Mouse (Mus musculus) thymus, postnatal 0 days (tissue): ENCODE results near the gene Spryd4. TPM values are rescaled to one million over a fixed set of nuclear protein-coding genes. Genes with fewer than 3 reads are reported as not detected.
"Not testable (repeated sequence)": the region's sequence is repeated elsewhere in the genome, so short reads cannot be mapped to it uniquely, and the experiment has no call there.

Source experiments
- DNase-seq: peaks from one replicate; pipeline ENCODE4 v3.0.0-alpha.2; 2015; ENCODE audit warnings: low spot score
- polyA plus RNA-seq: library from polyadenylated mRNA; unstranded; fragments of >200 nt; fragmentation: Nextera tagmentation; extraction: Ambion mirVana; gene quantifications from 2 replicates; pipeline ENCODE4 v1.2.1, GENCODE M21; 2015

The Spryd4 gene
- polyA plus RNA-seq, 1 experiment from 2014 or later = 15.4 TPM

DNA sequence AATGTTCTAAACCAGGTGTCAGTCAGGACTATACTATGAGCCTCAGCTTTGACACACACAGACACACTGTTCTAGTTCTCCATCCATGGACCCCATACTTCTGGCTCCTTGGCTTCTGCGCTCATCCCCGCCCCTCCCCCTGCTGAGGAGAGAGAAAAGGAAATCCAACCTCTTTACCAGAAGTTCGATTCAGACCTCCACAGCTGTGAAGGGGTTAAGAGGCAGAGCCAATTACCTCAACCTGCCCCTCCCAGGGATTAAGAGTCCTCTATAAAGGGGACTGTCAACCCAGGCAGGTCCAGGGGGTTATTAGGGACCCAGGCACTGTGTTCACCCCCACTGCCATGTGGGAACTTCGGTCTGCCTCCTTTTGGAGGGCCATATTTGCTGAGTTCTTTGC, 13.9 kb upstream of the Spryd4 start, which contains the start of gene Mip:
Gene Mip (plus strand): TSS at position 301 of the 400 bp plus-strand sequence.
- no peak for DNase-seq

DNA sequence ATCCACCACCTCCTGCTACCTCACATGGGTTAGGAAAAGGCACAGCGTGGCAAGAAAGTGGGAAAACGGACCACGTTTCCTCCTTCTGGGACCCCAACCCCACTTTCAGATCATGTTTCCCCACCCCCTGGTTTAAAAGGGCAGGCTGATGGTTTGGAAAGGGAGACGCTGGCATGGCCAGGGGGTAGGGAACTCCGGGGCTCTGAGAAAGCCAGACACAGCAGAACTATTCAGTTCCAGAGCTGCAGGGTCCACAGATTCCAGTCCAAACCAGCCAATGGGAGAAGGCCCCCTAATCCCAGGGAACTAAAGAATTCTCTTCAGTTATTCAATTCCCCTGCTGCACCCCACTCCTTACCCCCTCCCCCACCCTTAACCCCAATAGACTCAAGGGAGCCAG, 13.5 kb upstream of the Spryd4 start:
- no peak for DNase-seq

DNA sequence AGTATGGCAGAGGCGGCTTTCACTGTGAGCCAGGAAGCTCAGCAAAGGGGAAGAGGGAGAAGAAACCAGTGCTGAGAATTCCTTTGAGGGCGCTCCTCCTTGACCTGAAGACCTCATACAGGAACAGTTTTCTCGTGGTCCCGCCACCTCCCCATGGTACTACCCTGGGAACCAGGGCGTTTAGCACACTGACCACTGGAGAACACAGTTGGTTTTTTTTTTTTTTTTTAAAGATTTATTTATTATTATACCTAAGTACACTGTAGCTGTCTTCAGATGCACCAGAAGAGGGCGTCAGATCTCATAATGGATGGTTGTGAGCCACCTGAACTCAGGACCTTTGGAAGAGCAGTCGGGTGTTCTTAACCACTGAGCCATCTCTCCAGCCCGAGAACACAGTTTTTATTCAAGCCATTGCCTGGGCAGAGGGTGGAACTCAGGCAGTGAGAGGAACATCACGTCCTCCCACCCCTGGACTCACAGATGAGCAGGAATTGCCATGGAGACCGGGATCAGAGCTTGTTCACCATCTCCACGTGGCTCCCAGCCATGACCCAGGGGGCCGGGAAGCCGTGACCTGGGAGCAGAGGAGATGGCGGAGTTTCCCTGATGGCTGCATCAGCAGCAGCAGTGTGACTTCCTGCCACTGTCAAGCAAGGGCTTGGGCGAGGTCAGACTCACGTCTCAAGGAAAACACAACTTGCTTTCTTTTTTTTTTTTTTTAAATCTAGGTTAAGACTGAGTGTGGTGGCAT, 10.1 kb upstream of the Spryd4 start:
- DNase-seq = no peak

DNA sequence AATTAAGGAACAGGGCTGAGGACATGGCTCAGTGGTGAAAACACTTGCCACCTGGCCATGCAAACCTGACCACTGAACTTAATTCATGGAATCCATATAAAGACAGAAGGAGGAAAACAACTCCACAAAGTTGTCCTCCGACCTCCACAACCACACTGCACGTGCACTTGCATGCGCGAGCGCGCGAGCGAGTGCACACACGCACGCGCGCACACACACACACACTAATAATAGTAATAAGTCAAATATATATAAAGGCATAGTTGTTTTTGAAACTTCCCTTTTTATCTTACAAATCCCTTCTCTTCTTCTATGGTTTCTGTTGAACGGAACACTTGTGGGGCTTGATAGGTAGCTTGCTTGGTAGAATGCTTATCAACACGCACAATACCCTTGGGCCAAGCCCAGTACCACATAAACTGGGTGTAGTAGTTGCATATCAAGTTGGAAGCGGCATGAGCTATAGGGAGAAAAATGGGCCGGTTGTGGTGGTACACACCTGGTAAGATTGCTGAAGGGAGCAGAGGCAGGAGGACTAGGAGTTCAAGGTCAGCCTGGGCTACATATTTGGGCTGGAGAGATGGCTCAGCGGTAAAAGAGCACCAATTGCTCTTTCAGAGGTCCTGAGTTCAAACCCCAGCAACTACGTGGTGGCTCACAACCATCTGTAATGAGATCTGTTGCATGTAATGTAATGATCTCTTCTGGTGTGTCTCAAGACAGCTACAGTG, 6.9 kb upstream of the Spryd4 start:
- DNase-seq = no peak

DNA sequence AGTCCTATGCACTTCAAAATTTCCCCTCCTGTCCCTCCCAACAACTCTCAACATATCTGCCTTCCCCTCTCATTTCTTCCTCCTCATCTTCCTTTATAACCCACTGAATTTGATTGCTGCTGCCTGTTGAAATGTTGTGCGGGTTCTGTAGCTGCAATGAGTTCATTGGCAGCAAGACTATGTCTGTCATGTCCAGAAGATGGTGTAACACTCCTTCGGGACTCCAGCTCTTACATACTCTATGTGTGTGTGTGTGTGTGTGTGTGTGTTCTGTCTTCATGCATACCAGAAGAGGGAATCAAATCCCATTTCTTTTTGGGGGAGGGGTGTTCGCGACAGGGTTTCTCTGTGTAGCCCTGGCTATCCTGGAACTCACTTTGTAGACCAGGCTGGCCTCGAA, 3.4 kb upstream of the Spryd4 start:
- no peak for DNase-seq

DNA sequence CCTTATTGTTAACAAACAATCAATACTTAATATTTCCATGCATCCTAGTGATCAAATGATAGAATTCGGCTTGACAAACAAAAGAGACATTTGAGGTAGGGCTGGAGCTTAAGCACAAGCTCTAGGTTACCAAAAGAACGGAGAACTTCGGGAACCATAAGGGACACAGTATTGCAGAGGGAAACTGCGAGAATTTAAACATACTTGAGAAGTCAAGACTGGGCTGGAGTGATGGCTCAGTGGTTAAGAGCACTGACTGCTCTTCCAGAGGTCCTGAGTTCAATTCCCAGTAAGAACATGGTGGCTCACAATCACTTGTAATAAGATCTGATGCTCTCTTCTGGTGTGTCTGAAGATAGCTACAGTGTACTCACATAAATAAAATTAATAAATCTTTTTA, 2.5 kb upstream of the Spryd4 start:
- DNase-seq = not testable (repeated sequence)

DNA sequence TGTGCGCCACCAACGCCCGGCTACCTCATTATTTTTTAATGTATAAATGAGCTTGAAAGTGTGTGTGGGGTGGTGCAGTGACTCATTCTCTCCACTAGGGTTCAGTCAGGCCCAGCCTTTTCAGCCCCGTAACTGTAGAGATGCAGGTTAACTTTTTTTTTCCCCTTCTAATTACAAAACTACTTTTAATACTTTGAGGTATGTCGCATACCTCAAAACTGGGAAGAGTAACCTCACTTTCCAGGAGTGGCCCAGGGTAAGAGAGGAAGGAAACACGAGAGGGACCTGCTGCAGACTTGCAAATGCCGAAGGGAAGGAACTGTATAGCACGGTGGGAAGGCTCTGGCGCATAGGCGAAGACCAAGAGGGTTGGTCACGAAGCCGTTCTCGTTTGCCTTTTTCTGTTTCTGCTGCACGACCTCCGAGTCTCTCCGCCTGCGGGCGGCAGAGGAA, 1.3 kb upstream of the Spryd4 start:
- DNase-seq = peak; percentile 71

DNA sequence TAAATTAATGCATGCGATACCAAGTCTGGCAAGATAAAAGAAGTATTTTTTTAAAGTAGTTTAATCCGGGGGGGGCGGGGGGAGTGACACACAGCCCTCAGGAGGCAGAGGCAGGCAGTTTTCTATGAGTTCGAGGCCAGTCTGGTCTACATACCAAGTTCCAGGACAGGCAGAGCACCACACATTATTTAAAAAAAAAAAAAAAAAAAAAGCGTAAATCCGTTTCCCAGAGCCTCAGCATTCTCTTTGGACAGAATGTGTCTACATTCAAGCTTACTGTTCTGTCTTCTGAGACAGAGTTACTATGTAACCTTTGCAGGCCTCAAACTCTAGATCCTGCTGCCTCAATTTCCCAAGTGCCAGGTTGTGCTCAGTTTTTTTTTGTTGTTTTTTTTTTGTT, 541 bp upstream of the Spryd4 start:
- no peak for DNase-seq

DNA sequence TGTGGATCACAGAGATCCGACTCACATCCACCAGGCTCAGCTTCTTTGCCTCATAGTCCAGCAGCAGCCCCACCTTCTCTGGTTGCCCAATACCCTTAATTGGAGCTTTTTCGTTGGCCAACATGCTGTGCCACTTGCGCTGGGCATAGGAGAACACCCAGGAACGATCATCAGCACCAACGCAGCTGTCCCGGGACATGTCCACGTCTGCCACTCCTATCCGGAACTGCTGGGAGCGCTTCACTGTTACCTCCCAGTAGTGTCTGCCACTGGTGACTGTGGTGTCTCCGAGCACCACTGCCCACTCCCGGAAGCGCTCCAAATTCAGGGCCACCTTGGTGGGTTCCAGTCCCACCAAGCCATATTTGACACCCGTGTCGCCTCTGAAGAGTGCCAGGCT, 653 bp downstream of the Spryd4 start:
- DNase-seq = no peak

DNA sequence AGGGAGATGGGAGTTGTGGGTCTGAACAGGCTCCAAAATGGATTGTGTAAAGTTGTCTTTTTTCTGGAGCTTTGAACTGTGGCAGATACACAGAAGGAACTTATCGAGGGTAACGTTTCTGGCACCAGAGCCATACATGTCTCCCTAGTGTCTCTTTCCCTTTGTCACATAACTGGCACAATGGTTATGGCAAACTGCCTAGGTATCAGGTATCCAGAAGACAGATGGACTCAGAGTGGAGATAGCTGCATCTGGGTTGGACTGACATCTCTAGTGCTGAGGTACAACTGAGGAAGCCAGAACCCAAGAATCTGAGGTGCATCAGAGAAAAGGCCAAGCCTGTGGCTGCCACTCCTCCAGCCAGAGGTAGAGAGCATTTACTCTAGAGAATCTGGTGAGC, 1.5 kb downstream of the Spryd4 start:
- no peak for DNase-seq

DNA sequence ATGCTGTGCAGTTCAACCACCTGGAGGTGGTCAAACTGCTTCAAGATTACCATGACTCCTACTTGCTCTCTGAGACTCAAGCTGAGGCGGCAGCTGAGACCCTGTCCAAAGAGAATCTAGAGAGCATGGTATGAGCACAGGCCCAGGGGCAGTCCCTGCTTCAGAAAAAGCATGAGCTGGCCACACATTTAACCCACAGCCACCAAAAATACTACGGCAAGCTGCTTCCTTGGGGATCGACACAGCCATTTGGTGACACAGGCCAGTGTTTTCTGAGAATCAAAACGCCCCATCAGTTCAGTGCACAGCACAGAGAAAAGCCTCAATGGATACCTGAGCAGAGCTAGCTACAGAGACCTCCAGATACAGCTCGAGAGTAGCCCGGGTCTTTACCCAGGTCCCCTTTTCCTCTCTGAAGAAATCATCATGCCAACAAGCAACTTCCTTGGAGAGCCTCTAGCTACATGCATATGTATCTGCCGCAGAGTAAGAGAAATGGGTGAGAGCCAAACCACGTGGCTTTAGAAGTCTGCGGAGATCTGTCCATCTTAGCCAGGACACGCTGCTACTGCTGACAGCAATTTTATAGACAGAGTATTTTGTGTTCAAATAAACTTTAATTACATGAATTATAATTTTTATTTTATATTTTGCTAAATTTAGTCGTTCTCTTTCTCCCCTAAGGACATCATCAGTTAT, 2.1 kb downstream of the Spryd4 start:
- DNase-seq = no peak

DNA sequence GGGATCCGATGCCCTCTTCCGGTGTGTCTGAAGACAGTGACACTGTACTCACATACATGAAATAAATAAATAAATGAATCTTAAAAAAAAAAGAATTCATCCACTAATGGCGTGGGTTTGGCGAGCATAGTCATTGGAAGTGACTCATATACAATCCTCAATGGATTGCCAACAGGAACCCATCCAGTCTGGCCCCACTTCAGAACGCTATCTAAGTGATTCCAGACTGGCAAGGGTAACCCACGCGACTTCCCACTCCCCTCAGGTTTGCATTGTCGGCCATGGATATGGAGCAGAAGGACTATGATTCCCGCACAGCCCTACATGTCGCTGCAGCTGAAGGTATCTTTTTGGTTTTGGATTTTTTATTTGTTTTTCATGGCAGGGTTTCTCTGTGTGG, 3.3 kb downstream of the Spryd4 start:
- DNase-seq = no peak

DNA sequence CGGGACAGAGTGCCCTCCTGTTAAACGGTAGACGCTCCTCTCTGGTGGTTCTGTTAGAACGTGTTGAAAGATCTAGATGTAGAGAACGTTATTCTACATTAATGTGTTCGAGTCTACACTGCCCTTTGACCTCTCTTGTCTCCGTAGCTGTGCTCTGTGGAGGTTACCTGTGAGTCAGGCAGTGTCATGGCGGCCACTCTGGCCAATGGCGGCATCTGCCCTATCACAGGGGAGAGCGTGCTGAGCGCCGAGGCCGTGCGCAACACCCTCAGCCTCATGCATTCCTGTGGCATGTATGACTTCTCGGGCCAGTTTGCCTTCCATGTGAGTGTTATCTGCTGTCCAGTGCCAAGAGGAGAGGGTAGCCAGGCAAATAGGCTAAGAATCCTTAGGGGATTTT, 6.7 kb downstream of the Spryd4 start:
- DNase-seq = no peak

DNA sequence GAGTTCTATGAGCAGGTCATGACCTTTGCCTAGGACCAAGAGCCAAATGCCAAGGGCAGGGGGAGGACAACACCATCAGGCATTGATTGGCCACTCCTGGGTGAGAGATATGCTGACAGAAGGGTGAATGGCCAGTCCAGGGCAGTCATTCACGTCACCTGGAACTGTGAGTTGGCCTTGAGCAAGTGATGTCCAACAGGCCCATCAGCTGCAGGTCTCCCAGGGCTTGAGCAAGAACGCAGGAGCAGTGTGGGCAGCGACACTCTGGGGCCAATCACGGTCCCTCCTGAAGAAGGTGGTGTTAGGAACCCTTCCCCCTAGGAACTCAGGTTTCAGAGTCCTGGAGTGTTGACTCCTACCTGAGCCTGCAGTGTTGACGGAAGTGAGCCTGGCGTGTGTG, 9.8 kb downstream of the Spryd4 start:
- no peak for DNase-seq

DNA sequence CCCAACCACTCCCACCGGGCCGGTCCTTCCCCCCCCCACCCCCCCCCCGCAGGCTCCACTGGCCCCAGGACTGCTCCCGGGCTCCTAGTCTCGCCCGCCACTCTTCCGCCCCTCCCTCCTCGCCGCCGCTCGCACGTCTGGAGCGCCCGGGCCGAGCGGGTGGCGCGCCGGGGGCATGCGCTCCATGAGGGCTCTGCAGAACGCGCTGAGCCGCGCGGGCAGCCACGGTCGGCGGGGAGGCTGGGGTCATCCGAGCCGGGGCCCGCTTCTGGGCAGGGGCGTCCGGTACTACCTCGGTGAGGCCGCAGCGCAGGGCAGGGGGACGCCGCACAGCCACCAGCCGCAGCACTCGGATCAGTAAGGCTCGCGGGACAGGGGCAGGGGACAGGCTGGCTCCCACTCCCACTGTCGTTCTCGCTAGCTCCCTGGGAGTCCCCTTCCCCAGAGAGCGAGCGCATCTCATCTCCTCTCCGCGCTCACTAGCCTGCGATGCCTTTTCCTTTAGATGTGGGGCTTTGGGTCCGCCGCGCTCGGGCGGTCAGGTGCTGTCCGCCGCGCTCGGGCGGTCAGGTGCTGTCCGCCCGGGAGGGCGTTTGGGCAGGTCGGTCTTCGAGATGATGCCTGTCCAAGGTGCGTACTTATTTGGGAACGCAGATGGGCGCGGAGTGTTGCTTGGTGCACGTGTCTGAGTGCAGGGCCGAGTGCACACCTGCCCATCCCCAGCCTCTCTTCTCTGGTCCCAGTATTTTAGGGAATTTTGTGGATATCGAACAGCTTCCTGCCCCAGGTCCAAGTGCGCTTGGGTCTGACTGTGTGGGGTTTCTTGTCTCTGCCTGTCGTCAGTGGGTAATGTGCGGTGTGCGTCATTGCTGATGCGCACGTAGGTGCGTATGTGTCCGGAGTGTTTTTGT, 16.8 kb downstream of the Spryd4 start:
- DNase-seq = peak; percentile 20

DNA sequence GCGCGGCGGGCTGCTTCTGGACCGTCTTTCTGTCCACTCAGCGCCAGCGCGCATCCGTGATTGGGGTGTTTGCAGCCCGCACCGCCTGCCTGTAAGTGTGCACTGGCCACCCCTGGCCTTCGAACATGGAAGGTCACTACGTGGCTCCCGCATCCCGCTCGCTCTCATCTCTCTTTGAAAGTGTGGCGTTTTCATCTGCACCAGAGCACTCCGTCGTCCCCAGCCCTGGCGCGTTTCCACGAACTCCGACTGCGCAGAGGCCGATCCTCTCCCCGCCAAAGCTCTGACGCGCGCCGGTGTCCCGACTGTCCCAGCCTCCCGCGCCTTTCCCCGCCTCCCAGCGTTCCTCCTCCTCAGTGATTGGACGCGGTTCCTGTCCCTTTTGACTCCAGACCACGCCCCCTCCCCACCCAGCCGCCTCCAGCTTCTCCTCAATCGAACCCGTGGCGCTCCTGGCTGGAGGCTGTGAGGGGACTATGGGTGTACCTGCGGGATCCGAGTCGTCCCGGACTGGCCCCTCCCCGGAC, 17.5 kb downstream of the Spryd4 start, which contains the start of gene Gls2:
Gene Gls2 (plus strand): TSS at position 434 of the 527 bp plus-strand sequence.
- peak; percentile 89 for DNase-seq

DNA sequence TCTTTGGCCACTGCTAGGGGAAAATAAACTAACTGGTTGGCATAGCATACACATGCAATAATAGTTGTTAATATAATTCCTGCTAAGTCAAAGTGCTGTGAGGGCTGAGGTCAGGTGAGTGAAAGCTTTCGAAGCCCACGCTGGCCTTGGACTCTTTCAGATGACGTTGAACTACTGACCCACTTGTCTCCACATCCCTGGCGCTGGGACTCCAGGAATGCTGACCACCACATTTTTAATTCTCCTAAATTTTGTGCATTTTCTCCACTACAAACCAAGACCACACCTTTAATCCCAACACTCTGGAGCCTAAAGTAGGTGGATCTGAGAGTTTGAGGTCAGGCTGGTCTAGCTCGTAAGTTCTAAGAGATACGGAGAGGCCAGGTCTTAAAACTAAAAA, 18.5 kb downstream of the Spryd4 start:
- DNase-seq = no peak

DNA sequence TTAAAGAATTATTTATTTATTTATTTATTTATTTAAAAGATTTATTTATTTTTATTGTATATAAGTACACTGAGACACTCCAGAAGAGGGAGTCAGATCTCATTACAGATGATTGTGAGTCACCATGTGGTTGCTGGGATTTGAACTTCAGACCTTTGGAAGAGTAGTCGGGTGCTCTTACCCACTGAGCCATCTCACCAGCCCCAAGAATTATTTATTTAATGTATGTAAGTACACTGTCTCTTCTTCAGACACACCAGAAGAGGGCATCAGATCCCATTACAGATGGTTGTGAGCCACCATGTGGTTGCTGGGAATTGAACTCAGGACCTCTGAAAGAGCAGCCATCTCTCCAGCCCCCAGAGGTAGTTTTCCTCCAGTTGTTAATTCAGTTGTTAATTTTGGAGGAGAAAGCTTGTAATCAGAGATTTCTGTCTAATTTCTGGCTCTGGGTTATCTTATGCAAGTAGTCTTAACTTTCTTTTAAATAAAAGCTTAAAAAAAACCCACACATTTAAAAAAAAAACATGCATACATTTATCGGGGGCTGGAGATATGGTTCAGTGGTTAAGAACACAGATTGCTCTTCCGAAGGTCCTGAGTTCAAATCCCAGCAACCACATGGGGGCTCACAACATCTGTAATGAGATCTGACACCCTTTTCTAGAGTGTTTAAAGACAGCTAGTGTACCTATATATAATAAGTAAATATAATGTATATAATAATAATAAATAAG, 19.4 kb downstream of the Spryd4 start:
- DNase-seq = not testable (repeated sequence)

DNA sequence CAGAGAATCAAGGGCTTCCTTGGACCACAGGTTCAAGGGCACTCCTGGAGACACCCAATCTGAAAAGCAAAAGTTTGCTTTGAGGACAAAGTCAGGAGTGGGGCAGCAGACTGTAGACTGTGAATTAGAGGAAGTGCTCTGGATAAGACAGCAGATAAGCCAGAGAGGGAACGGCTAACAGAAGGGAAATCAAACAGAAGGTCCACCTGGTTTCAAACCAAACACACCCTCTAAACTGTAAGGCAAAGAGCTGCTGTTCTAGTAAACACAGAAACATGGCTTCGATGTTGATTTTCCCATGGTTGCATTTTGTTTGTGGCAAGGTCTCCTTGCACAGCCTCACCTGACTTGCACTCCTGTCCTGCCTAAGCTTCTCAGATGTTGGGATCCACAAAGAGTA, 20.1 kb downstream of the Spryd4 start:
- DNase-seq = no peak

DNA sequence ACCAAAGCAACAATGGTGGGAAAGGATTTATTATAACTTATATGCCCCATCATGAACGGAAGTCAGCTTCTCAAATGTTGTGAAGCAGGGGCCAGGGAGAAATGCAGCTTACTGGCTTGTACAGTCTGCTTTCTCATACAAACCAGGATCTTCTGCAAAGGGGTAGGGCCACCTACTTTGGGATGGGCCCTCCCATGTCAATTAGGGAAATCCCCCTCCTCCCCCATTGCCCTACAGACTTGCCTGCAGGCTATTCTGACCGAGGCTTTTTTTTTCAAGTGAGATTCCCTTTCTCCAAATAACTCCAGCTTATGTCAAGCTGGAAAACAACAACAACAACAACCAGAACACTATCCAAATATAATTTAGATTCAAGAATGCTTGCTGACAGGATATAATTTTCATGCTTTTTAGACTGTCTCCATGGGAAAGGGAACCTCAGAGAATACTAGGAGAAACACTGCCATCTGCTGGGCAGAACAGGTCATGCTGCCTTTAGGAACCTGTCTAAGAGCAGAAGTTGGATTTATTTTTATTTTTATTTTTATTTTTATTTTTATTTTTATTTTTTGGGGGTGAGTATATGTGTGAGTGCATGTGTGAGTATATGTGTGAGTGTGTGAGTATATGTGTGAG, 23.2 kb downstream of the Spryd4 start:
- DNase-seq = peak; percentile 73
